Mouse (Mus musculus) forebrain, embryonic 16.5 days (tissue): Measurements from ENCODE around the gene N4bp1. TPM values are rescaled to one million over a fixed set of nuclear protein-coding genes. Genes with fewer than 3 reads are reported as not detected.

Experiments
- ATAC-seq: fragments of 200-750 bp; cut with Nextera tagmentation; 2 replicates; pipeline ENCODE4 v1.8.0; 2017; ENCODE audit warnings: mild to moderate bottlenecking, moderate library complexity
- H3K27ac ChIP-seq: fragments of 300-500 bp; sonication (generic); 2 replicates; pipeline ENCODE4 v1.5.1; 2014; ENCODE audit warnings: low read length, control low read depth
- H3K27me3 ChIP-seq: fragments of 300-500 bp; sonication (generic); replicated peaks from 2 replicates; pipeline ENCODE4 v1.6.1; 2014; ENCODE audit warnings: low read length; ENCODE audit not compliant: control insufficient read depth, insufficient read depth
- H3K36me3 ChIP-seq: fragments of 300-500 bp; sonication (generic); 2 replicates; pipeline ENCODE4 v1.6.1; 2014; ENCODE audit not compliant: control insufficient read depth, insufficient read depth
- H3K4me1 ChIP-seq: fragments of 300-500 bp; sonication (generic); replicated peaks from 2 replicates; pipeline ENCODE4 v1.6.1; 2014; ENCODE audit warnings: low read length; ENCODE audit not compliant: control insufficient read depth, insufficient read depth
- H3K4me2 ChIP-seq: fragments of 300-500 bp; sonication (generic); 2 replicates; pipeline ENCODE4 v1.6.1; 2014; ENCODE audit warnings: mild to moderate bottlenecking, low read length, control low read depth
- H3K4me3 ChIP-seq: fragments of 300-500 bp; sonication (generic); replicated peaks from 2 replicates; pipeline ENCODE4 v1.5.1; 2014; ENCODE audit warnings: mild to moderate bottlenecking, low read length, control low read depth
- H3K9ac ChIP-seq: fragments of 300-500 bp; sonication (generic); replicated peaks from 2 replicates; pipeline ENCODE4 v1.6.1; 2014; ENCODE audit warnings: low read depth, low read length, control low read depth
- H3K9me3 ChIP-seq: fragments of 300-500 bp; sonication (generic); 2 replicates; pipeline ENCODE4 v1.6.1; 2016; ENCODE audit warnings: low read length; ENCODE audit not compliant: control insufficient read depth
- WGBS: fragments of 180-500 bp; shearing (Covaris S2); extraction: QIAGEN DNeasy Blood & Tissue Kit; methylation state at CpG from one replicate; pipeline ENCODE4 v1.1.7; 2014; 5-methylcytosine and 5-hydroxymethylcytosine counted together
- polyA plus RNA-seq: library from polyadenylated mRNA; unstranded; fragments of >200 nt; fragmentation: Nextera tagmentation; extraction: Ambion mirVana; gene quantifications from 2 replicates; pipeline ENCODE4 v1.2.1, GENCODE M21; 2015

N4bp1 gene
- 9.6 and 10.3 TPM in 2 replicates for polyA plus RNA-seq

GRCm38 (mm10) chr8:86884489-86885463 is at the start of gene N4bp1:
N4bp1 (minus strand) TSS chr8:86885258.
- Histone ChIP-seq H3K9ac (peak within 1 kb of the TSS; percentile 92), H3K4me3 (peak within 1 kb of the TSS; percentile 94), H3K36me3 (no peaks in the 10 kb centered on the region), H3K27me3 (peaks cover 2% of the 10 kb centered on the region; the same call in 1 of the 2 replicates), H3K4me2 (peak within 1 kb of the TSS; percentile 79), H3K4me1 (peaks cover 28% of the 10 kb centered on the region), H3K27ac (peak within 1 kb of the TSS; percentile 91), H3K9me3 (no peaks in the 10 kb centered on the region)
- peak; percentile 98 for ATAC-seq
- WGBS = under 1% methylated on average over 116 of the region's 119 CpGs

DNA sequence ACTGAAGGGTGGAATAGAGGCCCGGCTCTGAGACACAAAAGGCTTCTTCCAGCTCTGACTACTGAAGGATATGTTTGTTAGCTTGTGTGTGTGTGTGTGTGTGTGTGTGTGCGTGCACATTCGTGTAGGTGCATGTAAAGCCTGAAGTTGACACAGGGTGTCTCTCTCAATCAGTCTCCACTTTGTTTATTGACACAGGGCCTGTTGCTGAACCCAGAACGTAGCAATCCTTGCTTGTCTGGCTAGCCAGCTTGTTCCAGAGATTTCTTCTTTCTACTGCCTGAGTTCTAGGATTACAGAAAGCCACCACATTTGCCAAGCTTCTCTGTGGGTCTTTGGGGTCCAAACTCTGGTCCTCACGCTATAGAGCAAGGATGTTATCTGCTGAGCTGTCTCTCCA is 49.8 kb upstream of the N4bp1 start:
- Histone ChIP-seq H3K27ac (no peak overlapping the region), H3K4me2 (no peak overlapping the region), H3K9ac (no peak overlapping the region), H3K4me3 (no peak overlapping the region), H3K27me3 (no peaks in the 10 kb centered on the region), H3K9me3 (no peaks in the 10 kb centered on the region), H3K4me1 (no peaks in the 10 kb centered on the region), H3K36me3 (no peaks in the 10 kb centered on the region)
- 59% methylated on average over 5 of the region's 5 CpGs for WGBS
- ATAC-seq = no peak

- 52% methylated on average over 13 of the region's 13 CpGs for WGBS
- Histone ChIP-seq H3K9ac (no peak overlapping the region), H3K4me1 (no peaks in the 10 kb centered on the region), H3K27ac (no peak overlapping the region), H3K4me3 (no peak overlapping the region), H3K4me2 (no peak overlapping the region), H3K27me3 (no peaks in the 10 kb centered on the region), H3K36me3 (no peaks in the 10 kb centered on the region), H3K9me3 (no peaks in the 10 kb centered on the region)
- ATAC-seq = no peak
Observed at GRCm38 (mm10) chr8:86934393-86934792, 49.3 kb upstream of the N4bp1 start.

GRCm38 (mm10) chr8:86933898-86934297 is 48.8 kb upstream of the N4bp1 start:
- no peaks in the 10 kb centered on the region for H3K4me1 ChIP-seq
- H3K27me3 ChIP-seq = no peaks in the 10 kb centered on the region
- 19% methylated on average over 9 of the region's 9 CpGs for WGBS
- peak overlapping the region; percentile 31 for H3K4me2 ChIP-seq
- H3K36me3 ChIP-seq = no peaks in the 10 kb centered on the region
- no peak overlapping the region for H3K4me3 ChIP-seq
- no peaks in the 10 kb centered on the region for H3K9me3 ChIP-seq
- peak; percentile 61 for ATAC-seq
- no peak overlapping the region for H3K9ac ChIP-seq
- no peak overlapping the region for H3K27ac ChIP-seq

GRCm38 (mm10) chr8:86926237-86926636 is 41.2 kb upstream of the N4bp1 start:
- WGBS = 61% methylated on average over 8 of the region's 8 CpGs
- no peak overlapping the region for H3K9ac ChIP-seq
- H3K36me3 ChIP-seq = no peaks in the 10 kb centered on the region
- no peak overlapping the region for H3K4me3 ChIP-seq
- no peak overlapping the region for H3K27ac ChIP-seq
- H3K9me3 ChIP-seq = no peaks in the 10 kb centered on the region
- H3K27me3 ChIP-seq = no peaks in the 10 kb centered on the region
- peaks cover 5% of the 10 kb centered on the region for H3K4me1 ChIP-seq
- no peak for ATAC-seq
- H3K4me2 ChIP-seq = no peak overlapping the region

DNA sequence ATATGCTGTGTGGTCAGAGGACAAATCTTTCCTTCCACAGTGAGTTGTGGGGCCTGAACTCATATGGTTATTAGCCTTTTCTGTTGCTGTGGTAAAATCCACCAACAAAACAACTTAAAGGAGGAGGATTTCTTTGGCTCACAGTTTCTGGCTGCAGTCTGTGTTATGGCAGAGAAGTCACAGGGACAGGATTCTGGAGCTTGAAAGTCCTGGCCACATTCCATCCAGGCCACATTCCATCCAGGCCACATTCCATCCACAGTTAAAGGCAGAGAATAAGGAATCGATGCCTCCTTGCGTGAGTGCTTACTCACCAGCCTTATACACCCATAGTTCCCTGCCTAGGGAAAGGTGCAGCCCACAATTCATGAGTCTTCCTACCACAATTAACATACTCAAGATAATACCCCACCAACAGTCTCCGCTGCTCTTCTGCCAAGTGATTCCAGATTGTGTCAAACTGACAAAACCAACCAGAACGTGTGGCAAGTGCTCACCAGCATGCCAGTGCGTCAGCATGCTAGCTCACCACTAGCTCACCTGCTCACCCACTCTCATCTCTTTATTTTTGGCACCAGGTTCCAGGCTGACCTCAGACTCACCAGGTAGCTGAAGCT is 38.3 kb upstream of the N4bp1 start:
- Histone ChIP-seq H3K9ac (no peak overlapping the region), H3K27me3 (no peaks in the 10 kb centered on the region; the same call in 1 of the 2 replicates), H3K4me2 (no peak overlapping the region), H3K27ac (no peak overlapping the region), H3K9me3 (no peaks in the 10 kb centered on the region), H3K4me3 (no peak overlapping the region), H3K36me3 (no peaks in the 10 kb centered on the region), H3K4me1 (peaks cover 10% of the 10 kb centered on the region)
- 74% methylated on average over 5 of the region's 5 CpGs for WGBS
- ATAC-seq = no peak

DNA sequence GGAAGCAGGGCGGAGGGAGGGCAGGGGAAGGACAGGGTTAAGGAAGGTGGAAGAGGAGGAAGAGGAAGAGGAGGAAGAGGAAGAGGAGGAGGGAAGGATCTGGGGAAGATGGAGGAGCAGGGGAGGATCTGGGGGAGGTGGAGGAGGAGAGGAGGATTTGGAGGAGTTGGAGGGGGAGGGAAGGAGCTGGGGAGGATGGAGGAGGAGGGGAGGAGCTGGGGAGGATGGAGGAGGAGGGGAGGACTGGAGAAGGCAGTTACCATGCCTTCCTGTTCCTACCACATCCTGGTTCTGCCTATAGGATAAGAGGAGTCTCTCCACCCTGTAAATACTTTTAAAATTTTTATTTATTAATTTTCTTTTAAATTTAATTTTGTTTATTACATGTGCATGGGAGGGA is 37.6 kb upstream of the N4bp1 start:
- Histone ChIP-seq H3K36me3 (no peaks in the 10 kb centered on the region), H3K4me3 (no peak overlapping the region), H3K9me3 (no peaks in the 10 kb centered on the region), H3K27ac (no peak overlapping the region), H3K27me3 (no peaks in the 10 kb centered on the region; the same call in 1 of the 2 replicates), H3K4me1 (peaks cover 10% of the 10 kb centered on the region), H3K4me2 (no peak overlapping the region), H3K9ac (no peak overlapping the region)
- WGBS = 100% methylated on average over 1 of the region's 1 CpGs
- ATAC-seq = no peak

DNA sequence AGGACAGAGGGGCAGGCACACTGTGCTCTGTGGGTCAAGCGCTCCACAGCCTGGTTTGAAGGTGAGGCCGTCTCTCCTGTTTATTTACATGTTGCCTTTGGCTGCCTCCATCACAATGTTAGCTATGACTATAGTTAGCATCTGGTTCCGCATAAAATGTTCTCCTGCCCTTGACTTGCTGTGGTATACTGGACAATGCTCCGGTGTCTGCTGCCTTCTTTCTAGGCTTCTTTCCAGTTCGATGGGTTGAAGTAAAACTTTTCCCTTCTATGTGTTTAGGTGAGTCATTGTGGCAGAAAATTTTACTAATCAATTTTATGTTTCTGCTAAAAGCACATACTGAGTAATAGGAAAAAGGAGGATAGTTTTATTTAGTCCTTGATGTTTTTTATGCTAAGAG is 37.1 kb upstream of the N4bp1 start:
- no peaks in the 10 kb centered on the region for H3K36me3 ChIP-seq
- H3K4me2 ChIP-seq = no peak overlapping the region
- no peak overlapping the region for H3K4me3 ChIP-seq
- no peaks in the 10 kb centered on the region; the same call in 1 of the 2 replicates for H3K27me3 ChIP-seq
- H3K27ac ChIP-seq = no peak overlapping the region
- H3K9ac ChIP-seq = no peak overlapping the region
- WGBS = 84% methylated on average over 5 of the region's 5 CpGs
- peaks cover 10% of the 10 kb centered on the region for H3K4me1 ChIP-seq
- no peaks in the 10 kb centered on the region for H3K9me3 ChIP-seq
- ATAC-seq = no peak

DNA sequence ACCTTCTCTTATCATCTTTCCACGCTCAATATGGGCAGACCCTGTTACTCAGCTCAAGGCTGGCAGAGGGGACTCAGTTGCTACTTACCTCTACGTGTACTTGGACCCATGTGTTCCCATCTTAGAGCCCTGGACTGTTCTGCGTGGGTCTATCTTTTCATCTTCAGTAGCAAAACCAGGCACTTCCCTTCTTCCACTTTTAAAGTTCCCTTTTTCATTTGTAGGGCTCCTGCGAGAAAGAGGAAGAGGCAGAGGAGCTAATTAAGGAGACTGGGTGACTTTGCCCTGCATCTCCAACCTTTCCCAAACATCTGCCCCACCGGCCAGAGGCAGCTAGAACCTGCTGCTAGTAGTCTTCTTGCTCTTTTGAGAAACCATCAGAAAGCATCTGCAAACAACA is 35.9 kb upstream of the N4bp1 start:
- Histone ChIP-seq H3K9ac (no peak overlapping the region), H3K36me3 (no peaks in the 10 kb centered on the region), H3K27ac (no peak overlapping the region), H3K4me3 (no peak overlapping the region), H3K9me3 (no peaks in the 10 kb centered on the region), H3K27me3 (no peaks in the 10 kb centered on the region; the same call in 1 of the 2 replicates), H3K4me2 (no peak overlapping the region), H3K4me1 (peaks cover 10% of the 10 kb centered on the region)
- no peak for ATAC-seq
- WGBS = 48% methylated on average over 5 of the region's 5 CpGs
